Mouse (Mus musculus) spleen, postnatal 14 days (tissue): ENCODE results near the gene Atox1.

Experiments
- DNase-seq, 2 experiments: peaks; one replicate each; pipeline ENCODE4 v3.0.0; 2021 to 2022; ENCODE audit warnings: low spot score in 2 of 2

Gene Atox1

GRCm38 (mm10) chr11:55413416-55413796 is 47.6 kb downstream of the Atox1 start:
- no peak for DNase-seq

GRCm38 (mm10) chr11:55412680-55413415 is 48.2 kb downstream of the Atox1 start:
- no peak for DNase-seq

GRCm38 (mm10) chr11:55412034-55412433 is 49.0 kb downstream of the Atox1 start:
- DNase-seq, result no peak

GRCm38 (mm10) chr11:55410502-55410901 is 50.5 kb downstream of the Atox1 start:
- no peak for DNase-seq

- no peak for DNase-seq
Measured at GRCm38 (mm10) chr11:55410005-55410404, 51.0 kb downstream of the Atox1 start.

- DNase-seq, result no peak
Measured at GRCm38 (mm10) chr11:55407133-55407532, 53.9 kb downstream of the Atox1 start.

- DNase-seq, result no peak
Measured at GRCm38 (mm10) chr11:55405601-55406469, 55.2 kb downstream of the Atox1 start.

- no peak for DNase-seq
Measured at GRCm38 (mm10) chr11:55404659-55405457, 56.2 kb downstream of the Atox1 start.

GRCm38 (mm10) chr11:55400863-55401262 is 60.2 kb downstream of the Atox1 start:
- no peak for DNase-seq

GRCm38 (mm10) chr11:55398371-55398770 is 62.7 kb downstream of the Atox1 start:
- DNase-seq, result no peak

- DNase-seq, result no peak
Measured at GRCm38 (mm10) chr11:55397441-55397840, 63.6 kb downstream of the Atox1 start.

- DNase-seq, result no peak
Measured at GRCm38 (mm10) chr11:55397036-55397435, 64.0 kb downstream of the Atox1 start.
